Mouse (Mus musculus): ENCODE data around the gene Yipf3. TPM values are rescaled to one million over a fixed set of nuclear protein-coding genes. Genes with fewer than 3 reads are reported as not detected.
A peak's percentile ranks its signal among the peaks of the same experiment; 100 is the strongest.

Yipf3 gene
- polyA plus RNA-seq, 1 experiment from 2014 or later = 95.7 TPM

GRCm38 (mm10) chr17:46285407-46285806 lies 37.5 kb downstream of the Yipf3 start:
- Histone ChIP-seq H3K9me3 (no peaks in the 10 kb centered on the region), H3K36me3 (peaks cover 4% of the 10 kb centered on the region), H3K4me3 (no peak overlapping the region), H3K27ac (no peak overlapping the region), H3K27me3 (no peaks in the 10 kb centered on the region), H3K4me2 (no peak overlapping the region), H3K9ac (no peak overlapping the region), H3K4me1 (peaks cover 38% of the 10 kb centered on the region)
- ATAC-seq (ENCODE audit: insufficient number of reproducible peaks, insufficient read depth, low FRiP score, low TSS enrichment, low read depth) = no peak
- 62% methylated on average over 6 of the region's 6 CpGs for WGBS

- peak; percentile 48; the same call in 1 of the 2 replicates for ATAC-seq (ENCODE audit: insufficient number of reproducible peaks, insufficient read depth, low FRiP score, low TSS enrichment, low read depth)
- Histone ChIP-seq H3K27me3 (peaks cover 5% of the 10 kb centered on the region), H3K9me3 (no peaks in the 10 kb centered on the region), H3K36me3 (no peaks in the 10 kb centered on the region), H3K4me1 (peaks cover 21% of the 10 kb centered on the region), H3K4me3 (peak overlapping the region; percentile 13; the same call in 1 of the 2 replicates), H3K9ac (peak overlapping the region; percentile 40), H3K27ac (peak overlapping the region; percentile 75), H3K4me2 (peak overlapping the region; percentile 39)
- 23% methylated on average over 11 of the region's 11 CpGs for WGBS
Observed at GRCm38 (mm10) chr17:46287678-46288095, 39.8 kb downstream of the Yipf3 start.

- Histone ChIP-seq H3K4me2 (no peak overlapping the region), H3K9ac (no peak overlapping the region), H3K4me1 (peaks cover 18% of the 10 kb centered on the region), H3K27me3 (peaks cover 75% of the 10 kb centered on the region), H3K9me3 (no peaks in the 10 kb centered on the region), H3K36me3 (no peaks in the 10 kb centered on the region), H3K27ac (no peak overlapping the region), H3K4me3 (peak overlapping the region; percentile 65; the same call in 1 of the 2 replicates)
- WGBS = 60% methylated on average over 6 of the region's 6 CpGs
- no peak for ATAC-seq (ENCODE audit: insufficient number of reproducible peaks, insufficient read depth, low FRiP score, low TSS enrichment, low read depth)
Observed at GRCm38 (mm10) chr17:46296601-46297000, 48.7 kb downstream of the Yipf3 start.

GRCm38 (mm10) chr17:46297028-46297363 lies 49.1 kb downstream of the Yipf3 start:
- peaks cover 75% of the 10 kb centered on the region for H3K27me3 ChIP-seq
- H3K36me3 ChIP-seq = no peaks in the 10 kb centered on the region
- no peak overlapping the region for H3K27ac ChIP-seq
- H3K9me3 ChIP-seq = no peaks in the 10 kb centered on the region
- peaks cover 18% of the 10 kb centered on the region for H3K4me1 ChIP-seq
- WGBS = 13% methylated on average over 6 of the region's 6 CpGs
- peak overlapping the region; percentile 99 for H3K4me2 ChIP-seq
- peak overlapping the region; percentile 73 for H3K9ac ChIP-seq
- ATAC-seq (ENCODE audit: insufficient number of reproducible peaks, insufficient read depth, low FRiP score, low TSS enrichment, low read depth) = no peak
- H3K4me3 ChIP-seq = peak overlapping the region; percentile 65

- Histone ChIP-seq H3K9ac (peak within 1 kb of the TSS; percentile 73), H3K9me3 (no peaks in the 10 kb centered on the region), H3K4me1 (peaks cover 18% of the 10 kb centered on the region), H3K27me3 (peaks cover 70% of the 10 kb centered on the region), H3K4me3 (peak within 1 kb of the TSS; percentile 65), H3K36me3 (no peaks in the 10 kb centered on the region), H3K4me2 (peak within 1 kb of the TSS; percentile 99), H3K27ac (no peak within 1 kb of the TSS)
- WGBS = under 1% methylated on average over 83 of the region's 86 CpGs
- peak; percentile 12; the same call in 1 of the 2 replicates for ATAC-seq (ENCODE audit: insufficient number of reproducible peaks, insufficient read depth, low FRiP score, low TSS enrichment, low read depth)
Observed at GRCm38 (mm10) chr17:46297364-46298219, 49.7 kb downstream of the Yipf3 start, which contains the start of gene Dlk2. TSS of gene Dlk2 (plus strand) at chr17:46297421.

- peak; percentile 62; the same call in 1 of the 2 replicates for ATAC-seq (ENCODE audit: insufficient number of reproducible peaks, insufficient read depth, low FRiP score, low TSS enrichment, low read depth)
- peak overlapping the region; percentile 73 for H3K9ac ChIP-seq
- H3K27me3 ChIP-seq = peaks cover 63% of the 10 kb centered on the region
- no peak overlapping the region for H3K27ac ChIP-seq
- WGBS = under 1% methylated on average over 46 of the region's 48 CpGs
- H3K4me1 ChIP-seq = peaks cover 18% of the 10 kb centered on the region
- no peaks in the 10 kb centered on the region for H3K9me3 ChIP-seq
- H3K4me2 ChIP-seq = peak overlapping the region; percentile 99
- H3K36me3 ChIP-seq = no peaks in the 10 kb centered on the region
- H3K4me3 ChIP-seq = peak overlapping the region; percentile 65
Observed at GRCm38 (mm10) chr17:46298220-46298913, 50.5 kb downstream of the Yipf3 start.

- H3K36me3 ChIP-seq = peaks cover 21% of the 10 kb centered on the region; the same call in 1 of the 2 replicates
- H3K27ac ChIP-seq = no peak overlapping the region
- ATAC-seq (ENCODE audit: insufficient number of reproducible peaks, insufficient read depth, low FRiP score, low TSS enrichment, low read depth) = no peak
- peaks cover 16% of the 10 kb centered on the region for H3K4me1 ChIP-seq
- H3K4me3 ChIP-seq = no peak overlapping the region
- H3K4me2 ChIP-seq = no peak overlapping the region
- no peak overlapping the region for H3K9ac ChIP-seq
- 71% methylated on average over 12 of the region's 12 CpGs for WGBS
- peaks cover 34% of the 10 kb centered on the region for H3K27me3 ChIP-seq
- no peaks in the 10 kb centered on the region for H3K9me3 ChIP-seq
Observed at GRCm38 (mm10) chr17:46301892-46302291, 54.0 kb downstream of the Yipf3 start.

MicroRNAs encoded within 50 kb of the gene (microRNA counts, 519-probe panel; counts per million panel counts)
- microRNA mmu-miR-693-3p = 236 counts per million, percentile 44 among the panel's probes with 10 or more counts
- 236 counts per million, percentile 44 among the panel's probes with 10 or more counts for microRNA mmu-miR-693-5p

Small RNA genes within 50 kb of the gene (microRNA-seq; reads per million reads assigned to microRNA genes)
- 1.1 reads per million for gene Mir693

Other genes with a start within 250 kb of the Yipf3 start
- 5.5 and 7.0 TPM in 2 replicates for gene Vegfa, start 215.7 kb upstream of the Yipf3 start, polyA plus RNA-seq (2015; fragmentation: Nextera tagmentation; extraction: Ambion mirVana)
- 126 and 152 TPM in 2 replicates for gene Mrps18a, start 137.1 kb upstream of the Yipf3 start, polyA plus RNA-seq (2015; fragmentation: Nextera tagmentation; extraction: Ambion mirVana)
- gene Rsph9, start 103.9 kb upstream of the Yipf3 start, polyA plus RNA-seq (2015; fragmentation: Nextera tagmentation; extraction: Ambion mirVana) = 10.6 and 11.7 TPM in 2 replicates
- gene Mad2l1bp, start 94.5 kb upstream of the Yipf3 start, polyA plus RNA-seq (2015; fragmentation: Nextera tagmentation; extraction: Ambion mirVana) = 32.7 and 36.9 TPM in 2 replicates
- gene Gtpbp2, start 87.0 kb upstream of the Yipf3 start, polyA plus RNA-seq (2015; fragmentation: Nextera tagmentation; extraction: Ambion mirVana) = 45.4 and 49.0 TPM in 2 replicates
- 20.4 and 24.4 TPM in 2 replicates for gene Polh, start 45.4 kb upstream of the Yipf3 start, polyA plus RNA-seq (2015; fragmentation: Nextera tagmentation; extraction: Ambion mirVana)
- gene Xpo5, start 45.3 kb upstream of the Yipf3 start, polyA plus RNA-seq (2015; fragmentation: Nextera tagmentation; extraction: Ambion mirVana) = 43.6 and 43.8 TPM in 2 replicates
- gene Polr1c, start within 50 bp of the Yipf3 start, polyA plus RNA-seq (2015; fragmentation: Nextera tagmentation; extraction: Ambion mirVana) = 103 and 104 TPM in 2 replicates
- gene Lrrc73, start 5.5 kb downstream of the Yipf3 start, polyA plus RNA-seq (2015; fragmentation: Nextera tagmentation; extraction: Ambion mirVana) = 1.4 and 1.9 TPM in 2 replicates
- 55.6 and 57.9 TPM in 2 replicates for gene Tjap1, start 34.9 kb downstream of the Yipf3 start, polyA plus RNA-seq (2015; fragmentation: Nextera tagmentation; extraction: Ambion mirVana)
- 7.8 and 8.6 TPM in 2 replicates for gene Dlk2, start 49.3 kb downstream of the Yipf3 start, polyA plus RNA-seq (2015; fragmentation: Nextera tagmentation; extraction: Ambion mirVana)
- 6.1 and 6.3 TPM in 2 replicates for gene Abcc10, start 80.3 kb downstream of the Yipf3 start, polyA plus RNA-seq (2015; fragmentation: Nextera tagmentation; extraction: Ambion mirVana)
- 11.4 and 13.4 TPM in 2 replicates for gene Zfp318, start 135.7 kb downstream of the Yipf3 start, polyA plus RNA-seq (2015; fragmentation: Nextera tagmentation; extraction: Ambion mirVana)
- 1.1 and 3.3 TPM in 2 replicates for gene Crip3, start 180.8 kb downstream of the Yipf3 start, polyA plus RNA-seq (2015; fragmentation: Nextera tagmentation; extraction: Ambion mirVana)
- not detected in 2 replicates for gene Slc22a7, start 190.4 kb downstream of the Yipf3 start, polyA plus RNA-seq (2015; fragmentation: Nextera tagmentation; extraction: Ambion mirVana)
- gene Ttbk1, start 239.6 kb downstream of the Yipf3 start, polyA plus RNA-seq (2015; fragmentation: Nextera tagmentation; extraction: Ambion mirVana) = 0.14 and 0.27 TPM in 2 replicates
- gene Dnph1, start 248.6 kb downstream of the Yipf3 start, polyA plus RNA-seq (2015; fragmentation: Nextera tagmentation; extraction: Ambion mirVana) = 60.8 and 63.5 TPM in 2 replicates

Measured in embryonic facial prominence, embryonic 13.5 days (tissue).